Mouse (Mus musculus): ENCODE measurements around the gene Lamc1. TPM values are rescaled to one million over a fixed set of nuclear protein-coding genes. Genes with fewer than 3 reads are reported as not detected.

Lamc1 gene
- polyA plus RNA-seq, 1 experiment, result 6.2 TPM

DNA sequence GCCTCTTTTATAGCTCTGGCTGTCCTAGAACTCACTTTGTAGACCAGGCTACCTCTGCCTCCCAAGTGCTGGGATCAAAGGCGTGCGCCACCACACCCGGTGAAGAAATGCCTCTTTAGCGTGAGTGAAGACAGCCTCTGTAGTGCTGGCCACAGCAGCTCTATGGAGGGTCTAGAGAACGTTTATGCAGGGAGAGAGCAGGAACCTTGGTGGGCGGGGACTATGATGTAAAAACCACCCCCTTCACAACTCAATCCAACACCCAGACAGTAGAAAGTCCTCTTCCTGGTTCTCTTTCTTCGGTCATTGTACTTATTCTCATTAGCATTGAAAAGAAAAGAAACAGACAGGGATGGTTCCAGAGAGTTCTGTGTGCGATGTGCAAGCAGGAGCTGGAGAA lies 105.5 kb downstream of the Lamc1 start:
- no peak overlapping the region for H3K4me3 ChIP-seq (ENCODE audit: control insufficient read depth, low read depth, low read length)
- H3K36me3 ChIP-seq (ENCODE audit: control insufficient read depth, insufficient read depth, low read length), result no peaks in the 10 kb centered on the region

DNA sequence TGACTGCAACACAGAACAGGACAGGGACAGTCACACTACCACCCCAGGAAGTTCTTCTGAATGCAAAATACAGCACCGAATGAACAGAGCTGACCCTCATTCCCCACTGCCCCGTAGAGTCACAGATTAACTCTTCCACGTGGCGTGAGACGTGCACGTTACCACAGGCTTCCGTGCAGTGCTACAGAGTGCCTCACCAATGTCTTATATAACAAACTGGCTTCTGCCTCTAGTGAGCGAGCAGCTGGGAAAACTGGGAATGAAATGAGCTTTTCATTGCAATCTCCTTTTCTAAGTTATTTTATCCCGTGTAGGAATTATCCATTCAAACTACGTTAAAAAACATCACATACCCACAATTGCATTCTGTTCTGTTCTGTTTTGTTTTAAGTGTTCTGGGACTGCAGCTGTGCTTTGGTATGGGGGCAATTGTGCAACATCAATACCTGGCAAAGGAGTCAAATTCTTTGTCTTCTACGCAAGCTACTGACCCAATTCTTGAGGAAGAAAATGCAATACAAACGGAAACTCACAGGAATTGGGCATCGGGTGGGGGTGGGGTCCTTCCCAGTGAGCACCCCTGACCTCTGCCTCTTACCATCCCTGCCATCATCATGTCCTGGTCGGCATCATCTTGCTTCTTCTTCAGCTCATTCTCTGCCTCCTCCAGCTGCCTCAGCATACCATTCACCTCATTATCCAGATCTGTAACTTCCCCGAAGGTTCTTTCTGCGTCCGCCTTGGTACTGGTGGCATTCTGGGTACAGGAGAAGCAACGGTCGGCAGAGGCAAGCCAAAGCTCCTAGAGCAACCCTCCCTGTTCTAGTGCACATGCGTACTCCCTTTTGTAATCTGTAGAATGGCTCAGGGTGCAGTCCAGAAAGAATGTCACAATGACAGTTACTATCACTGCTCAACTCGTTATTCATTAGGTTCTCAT lies 106.5 kb downstream of the Lamc1 start:
- no peak for TF ChIP-seq POLR2A (IDR thresholded peaks at IDR 0.05; ENCODE audit: control insufficient read depth, low read depth, low read length)
- TF ChIP-seq CTCF (IDR thresholded peaks at IDR 0.05; ENCODE audit: control insufficient read depth, insufficient read depth, insufficient replicate concordance, low read depth, low read length), result no peak
- Histone ChIP-seq H3K4me3 (ENCODE audit: control insufficient read depth, low read depth, low read length) (no peak overlapping the region), H3K4me1 (ENCODE audit: control insufficient read depth, insufficient read depth, low read length) (no peaks in the 10 kb centered on the region), H3K27ac (ENCODE audit: control insufficient read depth, insufficient read depth, low read depth, low read length) (peak overlapping the region; percentile 33; the same call in 1 of the 2 replicates), H3K36me3 (ENCODE audit: control insufficient read depth, insufficient read depth, low read length) (no peaks in the 10 kb centered on the region), H3K27me3 (ENCODE audit: control insufficient read depth, insufficient read depth, low read length) (no peaks in the 10 kb centered on the region)

More for the DNA sequence above, 105.5 kb downstream of the Lamc1 start:
- H3K4me1 ChIP-seq (ENCODE audit: control insufficient read depth, insufficient read depth, low read length), result no peaks in the 10 kb centered on the region
- no peaks in the 10 kb centered on the region for H3K27me3 ChIP-seq (ENCODE audit: control insufficient read depth, insufficient read depth, low read length)
- H3K27ac ChIP-seq (ENCODE audit: control insufficient read depth, insufficient read depth, low read depth, low read length), result no peak overlapping the region
- TF ChIP-seq CTCF (IDR thresholded peaks at IDR 0.05; ENCODE audit: control insufficient read depth, insufficient read depth, insufficient replicate concordance, low read depth, low read length), result no peak
- TF ChIP-seq POLR2A (IDR thresholded peaks at IDR 0.05; ENCODE audit: control insufficient read depth, low read depth, low read length), result no peak

DNA sequence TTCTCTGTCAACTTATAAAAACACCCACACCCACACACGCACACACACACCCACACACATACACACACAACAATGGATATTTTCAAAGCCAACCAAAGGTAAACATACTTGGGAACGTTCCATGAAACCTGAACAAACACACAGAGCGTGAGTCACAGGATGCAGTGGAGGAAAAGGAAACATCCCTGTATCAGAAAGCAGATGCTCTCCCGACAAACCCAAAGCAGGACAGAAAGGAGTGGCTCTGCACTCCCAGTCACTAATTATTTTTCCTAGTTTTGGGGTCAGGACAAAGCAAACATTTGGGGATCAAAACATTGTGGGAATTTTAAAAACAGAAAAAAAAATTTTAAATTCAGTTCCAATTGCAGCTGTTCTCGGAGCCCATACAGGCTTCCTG lies 108.3 kb downstream of the Lamc1 start:
- TF ChIP-seq CTCF (IDR thresholded peaks at IDR 0.05; ENCODE audit: control insufficient read depth, insufficient read depth, insufficient replicate concordance, low read depth, low read length) (no peak), POLR2A (IDR thresholded peaks at IDR 0.05; ENCODE audit: control insufficient read depth, low read depth, low read length) (no peak)
- Histone ChIP-seq H3K4me3 (ENCODE audit: control insufficient read depth, low read depth, low read length) (no peak overlapping the region), H3K4me1 (ENCODE audit: control insufficient read depth, insufficient read depth, low read length) (peaks cover under 1% of the 10 kb centered on the region), H3K27me3 (ENCODE audit: control insufficient read depth, insufficient read depth, low read length) (no peaks in the 10 kb centered on the region), H3K36me3 (ENCODE audit: control insufficient read depth, insufficient read depth, low read length) (no peaks in the 10 kb centered on the region), H3K27ac (ENCODE audit: control insufficient read depth, insufficient read depth, low read depth, low read length) (no peak overlapping the region)

DNA sequence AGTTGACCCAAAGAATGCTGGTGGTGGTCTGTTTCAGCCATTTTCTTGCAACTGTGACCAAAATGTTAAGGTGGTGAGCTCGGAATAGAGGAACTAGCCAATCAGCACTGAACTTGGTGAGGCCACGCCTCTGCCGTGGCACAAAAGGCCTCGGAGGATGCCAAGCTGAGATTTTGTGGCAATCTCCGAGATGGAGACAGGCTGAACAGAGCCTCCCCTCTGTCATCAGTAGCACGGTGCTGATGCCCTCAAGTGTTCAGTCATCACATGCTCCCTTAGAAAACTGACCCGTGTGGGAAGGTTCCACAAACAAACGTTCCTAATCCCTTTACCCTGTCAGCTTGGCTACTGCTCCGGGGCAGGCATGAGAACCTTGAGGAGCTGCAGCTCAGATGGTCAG lies 113.2 kb downstream of the Lamc1 start:
- Histone ChIP-seq H3K27ac (ENCODE audit: control insufficient read depth, insufficient read depth, low read depth, low read length) (no peak overlapping the region), H3K36me3 (ENCODE audit: control insufficient read depth, insufficient read depth, low read length) (no peaks in the 10 kb centered on the region), H3K27me3 (ENCODE audit: control insufficient read depth, insufficient read depth, low read length) (no peaks in the 10 kb centered on the region), H3K4me3 (ENCODE audit: control insufficient read depth, low read depth, low read length) (no peak overlapping the region), H3K4me1 (ENCODE audit: control insufficient read depth, insufficient read depth, low read length) (peaks cover 3% of the 10 kb centered on the region)
- no peak for TF ChIP-seq CTCF (IDR thresholded peaks at IDR 0.05; ENCODE audit: control insufficient read depth, insufficient read depth, insufficient replicate concordance, low read depth, low read length)
- no peak for TF ChIP-seq POLR2A (IDR thresholded peaks at IDR 0.05; ENCODE audit: control insufficient read depth, low read depth, low read length)

DNA sequence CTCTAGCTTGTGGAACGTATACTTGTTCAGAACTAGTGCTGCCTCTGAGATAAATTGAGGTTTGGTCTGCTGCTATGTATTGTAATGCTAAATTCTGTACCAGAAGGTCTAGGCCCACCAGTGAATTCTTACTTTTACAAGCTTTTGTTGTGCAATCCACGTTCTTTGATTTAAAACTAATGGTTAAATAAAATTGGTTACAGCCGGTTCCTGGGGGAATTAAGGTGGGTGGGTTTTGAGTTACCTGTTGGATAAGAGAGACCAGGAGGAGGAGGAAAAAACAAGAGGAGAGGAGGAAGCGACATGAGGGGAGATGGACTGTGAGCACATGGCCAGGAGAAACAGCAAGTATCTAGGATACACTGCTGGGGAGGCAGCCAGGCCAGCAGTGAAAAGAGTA lies 116.1 kb downstream of the Lamc1 start:
- TF ChIP-seq CTCF (IDR thresholded peaks at IDR 0.05; ENCODE audit: control insufficient read depth, insufficient read depth, insufficient replicate concordance, low read depth, low read length) (no peak), POLR2A (IDR thresholded peaks at IDR 0.05; ENCODE audit: control insufficient read depth, low read depth, low read length) (no peak)
- H3K36me3 ChIP-seq (ENCODE audit: control insufficient read depth, insufficient read depth, low read length), result no peaks in the 10 kb centered on the region
- no peak overlapping the region for H3K27ac ChIP-seq (ENCODE audit: control insufficient read depth, insufficient read depth, low read depth, low read length)

DNA sequence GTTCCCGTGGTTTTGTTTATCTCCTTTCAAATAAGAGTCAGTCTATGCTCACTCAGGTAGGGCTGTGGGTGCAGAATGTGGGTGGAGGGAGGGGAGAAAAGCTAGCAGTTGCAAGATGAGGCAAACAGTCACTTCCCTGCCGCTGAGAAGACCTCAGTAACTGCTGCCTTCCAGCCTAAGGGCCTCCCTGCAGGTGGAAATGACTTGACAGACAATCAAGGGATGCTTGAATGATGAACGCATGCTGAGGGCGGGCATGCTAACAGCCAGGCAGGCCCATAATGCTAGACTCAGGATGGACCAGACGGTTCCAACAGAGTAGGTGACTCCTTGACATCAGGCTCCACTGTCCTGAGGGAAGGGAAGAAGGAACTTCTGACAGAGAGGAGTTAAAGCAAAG lies 116.9 kb downstream of the Lamc1 start:
- Histone ChIP-seq H3K4me1 (ENCODE audit: control insufficient read depth, insufficient read depth, low read length) (peaks cover 3% of the 10 kb centered on the region), H3K36me3 (ENCODE audit: control insufficient read depth, insufficient read depth, low read length) (no peaks in the 10 kb centered on the region), H3K4me3 (ENCODE audit: control insufficient read depth, low read depth, low read length) (no peak overlapping the region), H3K27ac (ENCODE audit: control insufficient read depth, insufficient read depth, low read depth, low read length) (no peak overlapping the region), H3K27me3 (ENCODE audit: control insufficient read depth, insufficient read depth, low read length) (no peaks in the 10 kb centered on the region)
- no peak for TF ChIP-seq CTCF (IDR thresholded peaks at IDR 0.05; ENCODE audit: control insufficient read depth, insufficient read depth, insufficient replicate concordance, low read depth, low read length)
- no peak for TF ChIP-seq POLR2A (IDR thresholded peaks at IDR 0.05; ENCODE audit: control insufficient read depth, low read depth, low read length)

More for the DNA sequence above, 116.1 kb downstream of the Lamc1 start:
- Histone ChIP-seq H3K27me3 (ENCODE audit: control insufficient read depth, insufficient read depth, low read length) (no peaks in the 10 kb centered on the region), H3K4me3 (ENCODE audit: control insufficient read depth, low read depth, low read length) (no peak overlapping the region), H3K4me1 (ENCODE audit: control insufficient read depth, insufficient read depth, low read length) (peaks cover 3% of the 10 kb centered on the region)

DNA sequence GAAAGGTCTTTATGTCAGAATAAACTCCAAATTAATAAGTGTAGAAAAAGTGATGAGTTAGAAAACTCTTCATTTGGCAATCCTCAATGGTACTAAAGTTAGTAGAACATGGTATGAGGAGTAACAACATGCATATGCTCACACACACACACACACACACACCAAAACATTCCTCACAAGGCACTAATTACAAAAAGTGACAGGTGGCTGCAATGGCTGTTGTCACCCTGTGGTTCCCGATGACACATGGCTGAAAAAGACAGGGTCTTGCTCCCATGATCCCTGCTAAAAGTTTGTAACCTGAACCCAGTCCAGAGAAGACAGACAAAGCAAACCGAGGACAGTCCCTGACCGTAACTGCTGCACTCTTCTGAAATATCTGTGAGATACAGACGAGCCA lies 121.6 kb downstream of the Lamc1 start:
- no peak overlapping the region for H3K4me3 ChIP-seq (ENCODE audit: control insufficient read depth, low read depth, low read length)
- no peaks in the 10 kb centered on the region for H3K4me1 ChIP-seq (ENCODE audit: control insufficient read depth, insufficient read depth, low read length)
- TF ChIP-seq POLR2A (IDR thresholded peaks at IDR 0.05; ENCODE audit: control insufficient read depth, low read depth, low read length), result no peak
- TF ChIP-seq CTCF (IDR thresholded peaks at IDR 0.05; ENCODE audit: control insufficient read depth, insufficient read depth, insufficient replicate concordance, low read depth, low read length), result no peak
- H3K27me3 ChIP-seq (ENCODE audit: control insufficient read depth, insufficient read depth, low read length), result no peaks in the 10 kb centered on the region
- H3K27ac ChIP-seq (ENCODE audit: control insufficient read depth, insufficient read depth, low read depth, low read length), result no peak overlapping the region
- H3K36me3 ChIP-seq (ENCODE audit: control insufficient read depth, insufficient read depth, low read length), result no peaks in the 10 kb centered on the region

Data from testis, adult 2 months (tissue).